Mouse (Mus musculus) forebrain, embryonic 11.5 days (tissue): ENCODE data around the gene Zbed6. TPM values are rescaled to one million over a fixed set of nuclear protein-coding genes. Genes with fewer than 3 reads are reported as not detected.
A peak's percentile ranks its signal among the peaks of the same experiment; 100 is the strongest.
"Not testable (repeated sequence)": the region's sequence is repeated elsewhere in the genome, so short reads cannot be mapped to it uniquely, and the experiment has no call there.

Experiments used
- ATAC-seq: fragments of 200-750 bp; cut with Nextera tagmentation; replicated peaks from 2 replicates; pipeline ENCODE4 v1.8.0; 2017; ENCODE audit warnings: moderate TSS enrichment; ENCODE audit not compliant: low FRiP score
- DNase-seq: peaks from one replicate; pipeline ENCODE4 v3.0.0-alpha.2; 2017; ENCODE audit warnings: low spot score
- H3K27ac ChIP-seq: fragments of 300-500 bp; sonication (generic); 2 replicates; pipeline ENCODE4 v1.5.1; 2014; ENCODE audit warnings: low read depth, low read length
- H3K27me3 ChIP-seq: fragments of 300-500 bp; sonication (generic); 2 replicates; pipeline ENCODE4 v1.6.1; 2014; ENCODE audit warnings: mild to moderate bottlenecking, low read length, mixed read lengths; ENCODE audit not compliant: control insufficient read depth, insufficient read depth
- H3K36me3 ChIP-seq: fragments of 300-500 bp; sonication (generic); 2 replicates; pipeline ENCODE4 v1.6.1; 2014; ENCODE audit warnings: mild to moderate bottlenecking, low read length, moderate library complexity, mixed read lengths; ENCODE audit not compliant: control insufficient read depth, insufficient read depth
- H3K4me1 ChIP-seq: fragments of 300-500 bp; sonication (generic); replicated peaks from 2 replicates; pipeline ENCODE4 v1.6.1; 2014; ENCODE audit warnings: low read length, mixed read lengths; ENCODE audit not compliant: control insufficient read depth, insufficient read depth
- H3K4me2 ChIP-seq: fragments of 300-500 bp; sonication (generic); 2 replicates; pipeline ENCODE4 v1.6.1; 2014; ENCODE audit warnings: low read depth, mild to moderate bottlenecking, low read length, moderate library complexity, mixed read lengths; ENCODE audit not compliant: severe bottlenecking
- H3K4me3 ChIP-seq: fragments of 300-500 bp; sonication (generic); 2 replicates; pipeline ENCODE4 v1.5.1; 2014; ENCODE audit warnings: low read depth, low read length
- H3K9ac ChIP-seq: fragments of 300-500 bp; sonication (generic); 2 replicates; pipeline ENCODE4 v1.6.1; 2014; ENCODE audit warnings: low read length
- H3K9me3 ChIP-seq: fragments of 300-500 bp; sonication (generic); 2 replicates; pipeline ENCODE4 v1.6.1; 2016; ENCODE audit warnings: low read length, mixed read lengths; ENCODE audit not compliant: control insufficient read depth
- WGBS: fragments of 180-500 bp; shearing (Covaris S2); extraction: QIAGEN DNeasy Blood & Tissue Kit; methylation state at CpG from one replicate; pipeline ENCODE4 v1.1.7; 2014; 5-methylcytosine and 5-hydroxymethylcytosine counted together
- polyA plus RNA-seq: library from polyadenylated mRNA; unstranded; fragments of >200 nt; fragmentation: Nextera tagmentation; extraction: Ambion mirVana; gene quantifications from 2 replicates; pipeline ENCODE4 v1.2.1, GENCODE M21; 2014

Zbed6 gene
- polyA plus RNA-seq, 1 experiment from 2014 or later, result not detected

DNA sequence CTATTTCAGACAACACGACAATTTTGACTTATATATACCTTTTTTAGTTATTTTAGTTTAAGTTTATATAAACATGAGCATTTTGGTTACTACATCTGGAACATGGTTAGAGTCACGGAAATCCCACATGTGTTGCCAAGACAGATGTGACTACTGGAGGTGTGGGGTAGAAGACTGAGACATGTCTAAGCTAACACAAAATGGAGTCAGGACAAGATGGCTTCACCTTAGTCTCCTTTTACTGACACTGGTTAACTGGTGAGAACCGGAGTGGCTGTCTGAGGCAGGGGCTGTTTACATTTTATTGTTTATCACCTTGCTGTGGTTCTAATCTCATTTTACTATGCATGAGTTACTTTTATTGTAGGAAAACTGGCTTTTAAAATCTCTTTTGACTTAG, 7.9 kb upstream of the Zbed6 start:
- no peak overlapping the region for H3K4me2 ChIP-seq
- no peak overlapping the region for H3K4me3 ChIP-seq

DNA sequence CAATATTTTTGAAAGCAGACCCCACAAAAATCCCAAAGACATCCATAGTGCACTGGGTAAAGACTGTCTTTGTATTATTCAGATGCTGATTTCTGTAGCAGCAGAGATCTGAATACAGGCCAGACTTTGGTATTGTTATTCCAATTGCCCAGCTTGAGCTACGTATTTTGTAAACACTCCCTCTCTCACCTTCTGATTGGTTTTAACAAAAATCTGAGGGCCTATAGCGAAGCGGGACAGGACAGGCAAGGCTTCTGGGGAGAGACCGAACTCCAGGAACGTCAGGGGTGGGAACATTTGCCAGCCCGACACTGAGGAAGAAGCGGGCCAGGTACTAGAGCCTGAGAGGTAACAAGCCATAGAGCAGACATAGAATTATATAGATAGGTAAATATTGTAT, 7.0 kb upstream of the Zbed6 start:
- ATAC-seq (no peak), DNase-seq (no peak)
- Histone ChIP-seq H3K27ac (no peak overlapping the region), H3K4me2 (no peak overlapping the region), H3K4me3 (no peak overlapping the region), H3K9me3 (no peaks in the 10 kb centered on the region), H3K36me3 (no peaks in the 10 kb centered on the region), H3K27me3 (no peaks in the 10 kb centered on the region), H3K9ac (no peak overlapping the region), H3K4me1 (no peaks in the 10 kb centered on the region)
- WGBS, result 25% methylated on average over 7 of the region's 7 CpGs

More for the DNA sequence above, 7.9 kb upstream of the Zbed6 start:
- H3K27me3 ChIP-seq, result no peaks in the 10 kb centered on the region
- H3K4me1 ChIP-seq, result no peaks in the 10 kb centered on the region
- H3K36me3 ChIP-seq, result no peaks in the 10 kb centered on the region
- H3K9ac ChIP-seq, result no peak overlapping the region
- H3K27ac ChIP-seq, result no peak overlapping the region
- ATAC-seq, result no peak
- 90% methylated on average over 3 of the region's 3 CpGs for WGBS
- no peaks in the 10 kb centered on the region for H3K9me3 ChIP-seq
- DNase-seq, result no peak

- not testable (repeated sequence) for H3K9me3 ChIP-seq, H3K27ac ChIP-seq, H3K9ac ChIP-seq, H3K36me3 ChIP-seq, H3K4me2 ChIP-seq, ATAC-seq, DNase-seq, H3K4me1 ChIP-seq, H3K4me3 ChIP-seq, H3K27me3 ChIP-seq
- 91% methylated on average over 7 of the region's 8 CpGs for WGBS
Observed at GRCm38 (mm10) chr1:133665713-133666112, 5.0 kb upstream of the Zbed6 start.

GRCm38 (mm10) chr1:133664203-133664970, 3.7 kb upstream of the Zbed6 start:
- Histone ChIP-seq H3K4me3 (no peak overlapping the region), H3K27ac (no peak overlapping the region), H3K9ac (no peak overlapping the region), H3K4me2 (no peak overlapping the region), H3K27me3 (no peaks in the 10 kb centered on the region), H3K4me1 (peaks cover 2% of the 10 kb centered on the region; the same call in 1 of the 2 replicates), H3K36me3 (no peaks in the 10 kb centered on the region), H3K9me3 (no peaks in the 10 kb centered on the region)
- WGBS, result 58% methylated on average over 11 of the region's 11 CpGs
- no peak for ATAC-seq
- DNase-seq, result no peak

- H3K9ac ChIP-seq, result no peak overlapping the region
- no peaks in the 10 kb centered on the region for H3K9me3 ChIP-seq
- DNase-seq (no peak), ATAC-seq (no peak)
- H3K27me3 ChIP-seq, result no peaks in the 10 kb centered on the region
- no peaks in the 10 kb centered on the region for H3K36me3 ChIP-seq
- H3K4me1 ChIP-seq, result peaks cover 2% of the 10 kb centered on the region; the same call in 1 of the 2 replicates
- H3K4me2 ChIP-seq, result no peak overlapping the region
- no peak overlapping the region for H3K4me3 ChIP-seq
- no peak overlapping the region for H3K27ac ChIP-seq
- 82% methylated on average over 4 of the region's 4 CpGs for WGBS
Observed at GRCm38 (mm10) chr1:133663427-133663826, 2.7 kb upstream of the Zbed6 start.

DNA sequence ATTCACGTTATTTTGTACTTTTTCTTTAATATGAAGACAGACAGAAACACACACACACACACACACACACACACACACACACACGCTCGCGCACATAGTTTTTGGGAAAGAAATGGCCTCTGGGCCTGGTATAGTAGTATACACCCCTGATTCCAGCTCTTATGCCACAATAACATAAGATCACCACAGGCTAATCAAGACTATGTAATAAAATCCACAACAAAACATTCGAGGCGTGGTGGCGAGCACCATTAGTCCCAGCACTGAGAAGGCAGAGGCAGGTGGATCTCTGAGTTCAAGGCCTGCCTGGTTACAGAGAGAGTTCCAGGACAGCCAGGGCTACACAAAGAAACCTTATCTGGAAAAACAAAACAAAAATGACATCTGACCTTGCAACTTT, 2.3 kb upstream of the Zbed6 start:
- WGBS, result 95% methylated on average over 7 of the region's 7 CpGs
- H3K4me3 ChIP-seq, result no peak overlapping the region

DNA sequence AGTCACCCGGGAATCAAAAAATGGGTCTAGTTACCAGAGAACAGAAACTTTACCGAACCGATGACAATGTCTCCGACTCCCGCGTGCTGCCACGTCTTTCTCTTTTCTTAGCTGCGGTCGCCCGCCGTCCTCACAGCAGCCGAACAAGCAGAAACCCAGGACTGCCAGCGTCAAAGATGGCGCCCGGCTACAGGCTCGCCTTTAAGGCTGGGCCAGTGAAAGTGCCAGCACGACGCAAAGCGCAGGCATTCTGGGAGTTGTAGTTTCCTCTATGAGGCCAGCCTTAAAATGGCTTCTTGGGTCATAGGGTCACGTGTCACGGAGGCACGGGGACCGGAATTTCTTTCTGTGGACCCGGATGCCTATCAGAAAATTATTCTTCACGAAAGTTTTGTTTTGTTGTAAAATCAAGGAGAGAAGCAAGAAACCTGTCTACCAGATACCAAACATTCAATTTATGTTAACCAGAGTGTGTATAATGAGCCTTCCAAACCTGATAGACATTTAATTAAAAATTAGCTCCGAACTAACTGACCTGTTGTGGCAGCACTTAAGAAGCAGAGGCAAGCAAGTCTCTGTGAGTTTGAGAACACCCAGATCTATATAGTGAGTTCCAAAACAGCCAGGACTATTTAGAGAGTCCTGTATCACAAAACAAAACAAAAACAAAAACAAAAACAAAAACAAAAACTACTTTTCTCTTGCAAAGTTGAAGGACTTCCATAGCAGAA, 683 bp upstream of the Zbed6 start, which contains the start of gene Gm38394:
Gene Gm38394 (minus strand): TSS at position 116 of the 731 bp plus-strand sequence.
- H3K4me3 ChIP-seq, result peak within 1 kb of the TSS; percentile 88
- WGBS, result 3% methylated on average over 26 of the region's 26 CpGs

More for the DNA sequence above, 2.3 kb upstream of the Zbed6 start:
- DNase-seq (no peak), ATAC-seq (no peak)
- Histone ChIP-seq H3K4me2 (no peak overlapping the region), H3K27ac (no peak overlapping the region), H3K4me1 (peaks cover 2% of the 10 kb centered on the region; the same call in 1 of the 2 replicates), H3K9ac (no peak overlapping the region), H3K27me3 (no peaks in the 10 kb centered on the region), H3K36me3 (no peaks in the 10 kb centered on the region), H3K9me3 (no peaks in the 10 kb centered on the region)

DNA sequence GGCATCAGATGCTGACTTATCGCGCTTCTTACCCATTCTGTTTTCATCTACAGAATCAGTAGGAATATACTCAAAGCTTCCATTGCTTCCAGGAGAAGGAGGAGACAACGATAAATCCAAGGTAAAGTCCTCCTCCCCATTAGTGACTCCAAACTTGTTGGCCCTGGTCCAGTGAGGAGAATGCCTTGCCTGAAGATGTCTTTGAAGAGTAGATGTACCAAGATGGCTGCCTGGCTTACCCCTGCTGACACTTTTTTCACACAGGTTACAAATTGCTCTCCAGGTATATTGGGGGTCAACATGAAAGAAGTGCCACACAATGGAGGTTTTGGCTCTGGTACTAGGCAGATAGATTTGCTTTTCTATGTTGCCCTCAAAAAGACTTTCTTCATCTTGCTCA, 1.8 kb downstream of the Zbed6 start:
- DNase-seq (no peak), ATAC-seq (no peak)
- Histone ChIP-seq H3K9ac (no peak overlapping the region), H3K36me3 (peaks cover 3% of the 10 kb centered on the region; the same call in 1 of the 2 replicates), H3K4me1 (peaks cover 5% of the 10 kb centered on the region; the same call in 1 of the 2 replicates), H3K9me3 (no peaks in the 10 kb centered on the region), H3K4me3 (no peak overlapping the region), H3K4me2 (no peak overlapping the region), H3K27me3 (no peaks in the 10 kb centered on the region), H3K27ac (no peak overlapping the region)
- WGBS, result 90% methylated on average over 3 of the region's 3 CpGs

More for the DNA sequence above, 683 bp upstream of the Zbed6 start, which contains the start of gene Gm38394:
- H3K4me1 ChIP-seq, result peaks cover 5% of the 10 kb centered on the region; the same call in 1 of the 2 replicates
- peak within 1 kb of the TSS; percentile 89 for H3K9ac ChIP-seq
- ATAC-seq (peak; percentile 98), DNase-seq (peak; percentile 95)
- peak within 1 kb of the TSS; percentile 74 for H3K4me2 ChIP-seq
- peaks cover 3% of the 10 kb centered on the region; the same call in 1 of the 2 replicates for H3K36me3 ChIP-seq
- no peaks in the 10 kb centered on the region for H3K9me3 ChIP-seq
- H3K27ac ChIP-seq, result peak within 1 kb of the TSS; percentile 77
- H3K27me3 ChIP-seq, result no peaks in the 10 kb centered on the region
